Mouse (Mus musculus): ENCODE measurements around the gene Babam2. TPM values are rescaled to one million over a fixed set of nuclear protein-coding genes. Genes with fewer than 3 reads are reported as not detected.

Gene Babam2
- polyA plus RNA-seq, 1 experiment from 2014 or later: 30.2 TPM

- Histone ChIP-seq H3K4me1 (ENCODE audit: control insufficient read depth, insufficient read depth, low read length) (no peaks in the 10 kb centered on the region), H3K4me3 (ENCODE audit: low read depth, low read length) (no peak overlapping the region), H3K27me3 (ENCODE audit: control insufficient read depth, insufficient read depth, low read length) (no peaks in the 10 kb centered on the region), H3K27ac (replicated peaks; ENCODE audit: low read depth, low read length) (no peak overlapping the region), H3K36me3 (ENCODE audit: control insufficient read depth, insufficient read depth, low read length) (no peaks in the 10 kb centered on the region), H3K9ac (ENCODE audit: low read length) (no peak overlapping the region), H3K9me3 (ENCODE audit: control insufficient read depth, low read length) (no peaks in the 10 kb centered on the region), H3K4me2 (ENCODE audit: low read depth, severe bottlenecking) (no peak overlapping the region)
- ATAC-seq (ENCODE audit: insufficient number of reproducible peaks, low FRiP score, low TSS enrichment, low read depth) (no peak), DNase-seq (ENCODE audit: low spot score) (no peak)
- WGBS: 51% methylated on average over 8 of the region's 8 CpGs
Observed at GRCm38 (mm10) chr5:31804751-31805150, 107.3 kb downstream of the Babam2 start.

- Histone ChIP-seq H3K4me2 (ENCODE audit: low read depth, severe bottlenecking) (no peak overlapping the region), H3K36me3 (ENCODE audit: control insufficient read depth, insufficient read depth, low read length) (no peaks in the 10 kb centered on the region), H3K27me3 (ENCODE audit: control insufficient read depth, insufficient read depth, low read length) (no peaks in the 10 kb centered on the region), H3K9ac (ENCODE audit: low read length) (no peak overlapping the region), H3K4me3 (ENCODE audit: low read depth, low read length) (no peak overlapping the region), H3K4me1 (ENCODE audit: control insufficient read depth, insufficient read depth, low read length) (no peaks in the 10 kb centered on the region), H3K9me3 (ENCODE audit: control insufficient read depth, low read length) (no peaks in the 10 kb centered on the region), H3K27ac (replicated peaks; ENCODE audit: low read depth, low read length) (no peak overlapping the region)
- WGBS: 97% methylated on average over 6 of the region's 6 CpGs
- ATAC-seq (ENCODE audit: insufficient number of reproducible peaks, low FRiP score, low TSS enrichment, low read depth): no peak
- no peak for DNase-seq (ENCODE audit: low spot score)
Observed at GRCm38 (mm10) chr5:31807312-31807711, 109.8 kb downstream of the Babam2 start.

- no peaks in the 10 kb centered on the region for H3K36me3 ChIP-seq (ENCODE audit: control insufficient read depth, insufficient read depth, low read length)
- DNase-seq (ENCODE audit: low spot score): no peak
- no peak for ATAC-seq (ENCODE audit: insufficient number of reproducible peaks, low FRiP score, low TSS enrichment, low read depth)
- no peak overlapping the region for H3K27ac ChIP-seq (replicated peaks; ENCODE audit: low read depth, low read length)
- no peaks in the 10 kb centered on the region for H3K4me1 ChIP-seq (ENCODE audit: control insufficient read depth, insufficient read depth, low read length)
- H3K9ac ChIP-seq (ENCODE audit: low read length): no peak overlapping the region
- 77% methylated on average over 2 of the region's 2 CpGs for WGBS
- no peaks in the 10 kb centered on the region for H3K27me3 ChIP-seq (ENCODE audit: control insufficient read depth, insufficient read depth, low read length)
- no peak overlapping the region for H3K4me3 ChIP-seq (ENCODE audit: low read depth, low read length)
- H3K9me3 ChIP-seq (ENCODE audit: control insufficient read depth, low read length): no peaks in the 10 kb centered on the region
- H3K4me2 ChIP-seq (ENCODE audit: low read depth, severe bottlenecking): no peak overlapping the region
Observed at GRCm38 (mm10) chr5:31808271-31808670, 110.8 kb downstream of the Babam2 start.

- Histone ChIP-seq H3K27ac (replicated peaks; ENCODE audit: low read depth, low read length) (no peak overlapping the region), H3K4me2 (ENCODE audit: low read depth, severe bottlenecking) (no peak overlapping the region), H3K36me3 (ENCODE audit: control insufficient read depth, insufficient read depth, low read length) (no peaks in the 10 kb centered on the region), H3K9me3 (ENCODE audit: control insufficient read depth, low read length) (no peaks in the 10 kb centered on the region), H3K27me3 (ENCODE audit: control insufficient read depth, insufficient read depth, low read length) (no peaks in the 10 kb centered on the region), H3K4me3 (ENCODE audit: low read depth, low read length) (no peak overlapping the region), H3K9ac (ENCODE audit: low read length) (no peak overlapping the region), H3K4me1 (ENCODE audit: control insufficient read depth, insufficient read depth, low read length) (no peaks in the 10 kb centered on the region)
- WGBS: 39% methylated on average over 12 of the region's 12 CpGs
- DNase-seq (ENCODE audit: low spot score) (no peak), ATAC-seq (ENCODE audit: insufficient number of reproducible peaks, low FRiP score, low TSS enrichment, low read depth) (no peak)
Observed at GRCm38 (mm10) chr5:31810796-31811662, 113.5 kb downstream of the Babam2 start.

GRCm38 (mm10) chr5:31811663-31812001, 114.1 kb downstream of the Babam2 start:
- 94% methylated on average over 1 of the region's 1 CpGs for WGBS
- Histone ChIP-seq H3K27ac (replicated peaks; ENCODE audit: low read depth, low read length) (no peak overlapping the region), H3K36me3 (ENCODE audit: control insufficient read depth, insufficient read depth, low read length) (no peaks in the 10 kb centered on the region), H3K4me3 (ENCODE audit: low read depth, low read length) (no peak overlapping the region), H3K9ac (ENCODE audit: low read length) (no peak overlapping the region), H3K9me3 (ENCODE audit: control insufficient read depth, low read length) (no peaks in the 10 kb centered on the region), H3K4me2 (ENCODE audit: low read depth, severe bottlenecking) (no peak overlapping the region), H3K4me1 (ENCODE audit: control insufficient read depth, insufficient read depth, low read length) (no peaks in the 10 kb centered on the region), H3K27me3 (ENCODE audit: control insufficient read depth, insufficient read depth, low read length) (no peaks in the 10 kb centered on the region)
- DNase-seq (ENCODE audit: low spot score) (no peak), ATAC-seq (ENCODE audit: insufficient number of reproducible peaks, low FRiP score, low TSS enrichment, low read depth) (no peak)

GRCm38 (mm10) chr5:31813156-31813675, 115.7 kb downstream of the Babam2 start:
- Histone ChIP-seq H3K4me2 (ENCODE audit: low read depth, severe bottlenecking) (no peak overlapping the region), H3K27me3 (ENCODE audit: control insufficient read depth, insufficient read depth, low read length) (no peaks in the 10 kb centered on the region), H3K4me1 (ENCODE audit: control insufficient read depth, insufficient read depth, low read length) (no peaks in the 10 kb centered on the region), H3K27ac (replicated peaks; ENCODE audit: low read depth, low read length) (no peak overlapping the region), H3K4me3 (ENCODE audit: low read depth, low read length) (no peak overlapping the region), H3K36me3 (ENCODE audit: control insufficient read depth, insufficient read depth, low read length) (no peaks in the 10 kb centered on the region), H3K9me3 (ENCODE audit: control insufficient read depth, low read length) (no peaks in the 10 kb centered on the region), H3K9ac (ENCODE audit: low read length) (no peak overlapping the region)
- WGBS: 83% methylated on average over 6 of the region's 6 CpGs
- ATAC-seq (ENCODE audit: insufficient number of reproducible peaks, low FRiP score, low TSS enrichment, low read depth): no peak
- no peak for DNase-seq (ENCODE audit: low spot score)

- H3K4me2 ChIP-seq (ENCODE audit: low read depth, severe bottlenecking): no peak overlapping the region
- H3K36me3 ChIP-seq (ENCODE audit: control insufficient read depth, insufficient read depth, low read length): no peaks in the 10 kb centered on the region
- H3K4me1 ChIP-seq (ENCODE audit: control insufficient read depth, insufficient read depth, low read length): no peaks in the 10 kb centered on the region
- H3K9me3 ChIP-seq (ENCODE audit: control insufficient read depth, low read length): no peaks in the 10 kb centered on the region
- no peaks in the 10 kb centered on the region for H3K27me3 ChIP-seq (ENCODE audit: control insufficient read depth, insufficient read depth, low read length)
- H3K9ac ChIP-seq (ENCODE audit: low read length): no peak overlapping the region
- 83% methylated on average over 4 of the region's 4 CpGs for WGBS
- ATAC-seq (ENCODE audit: insufficient number of reproducible peaks, low FRiP score, low TSS enrichment, low read depth) (no peak), DNase-seq (ENCODE audit: low spot score) (no peak)
- no peak overlapping the region for H3K4me3 ChIP-seq (ENCODE audit: low read depth, low read length)
- no peak overlapping the region for H3K27ac ChIP-seq (replicated peaks; ENCODE audit: low read depth, low read length)
Observed at GRCm38 (mm10) chr5:31814068-31814467, 116.6 kb downstream of the Babam2 start.

- DNase-seq (ENCODE audit: low spot score): peak; percentile 60
- Histone ChIP-seq H3K27ac (replicated peaks; ENCODE audit: low read depth, low read length) (no peak overlapping the region), H3K27me3 (ENCODE audit: control insufficient read depth, insufficient read depth, low read length) (no peaks in the 10 kb centered on the region), H3K36me3 (ENCODE audit: control insufficient read depth, insufficient read depth, low read length) (no peaks in the 10 kb centered on the region), H3K4me2 (ENCODE audit: low read depth, severe bottlenecking) (no peak overlapping the region), H3K9ac (ENCODE audit: low read length) (no peak overlapping the region), H3K9me3 (ENCODE audit: control insufficient read depth, low read length) (no peaks in the 10 kb centered on the region), H3K4me1 (ENCODE audit: control insufficient read depth, insufficient read depth, low read length) (no peaks in the 10 kb centered on the region), H3K4me3 (ENCODE audit: low read depth, low read length) (no peak overlapping the region)
- 70% methylated on average over 7 of the region's 7 CpGs for WGBS
- ATAC-seq (ENCODE audit: insufficient number of reproducible peaks, low FRiP score, low TSS enrichment, low read depth): no peak
Observed at GRCm38 (mm10) chr5:31815129-31815528, 117.6 kb downstream of the Babam2 start.
